Mouse (Mus musculus): ENCODE measurements around the gene Crispld2.

DNA sequence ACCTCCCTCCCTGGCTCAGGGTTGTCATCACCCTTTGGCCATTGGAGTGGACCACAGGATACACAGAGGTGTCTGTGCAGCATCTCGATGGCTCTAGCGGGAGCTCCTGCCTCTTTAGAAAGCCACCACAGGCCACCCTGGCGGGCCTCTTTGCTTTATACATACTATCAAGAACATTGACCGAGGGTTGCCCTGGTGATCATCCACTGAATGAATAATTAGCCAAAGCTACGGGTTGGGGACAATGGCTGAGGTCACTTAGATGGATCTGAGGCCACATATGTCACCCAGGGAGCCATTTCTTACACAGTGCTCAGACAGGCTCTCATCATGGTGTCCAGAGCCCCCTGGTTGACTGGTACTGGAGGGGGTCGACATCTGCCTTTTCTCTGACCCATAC, 26.1 kb downstream of the Crispld2 start:
- TF ChIP-seq TAL1 (IDR thresholded peaks at IDR 0.05; ENCODE audit: low read length) (no peak), GATA1 (IDR thresholded peaks at IDR 0.05; ENCODE audit: low read length) (no peak)
